Mouse (Mus musculus) neural tube, embryonic 13.5 days (tissue): ENCODE measurements around the gene Fam120c. TPM values are rescaled to one million over a fixed set of nuclear protein-coding genes. Genes with fewer than 3 reads are reported as not detected.

Experiments
- polyA plus RNA-seq: library from polyadenylated mRNA; unstranded; fragments of >200 nt; fragmentation: Nextera tagmentation; extraction: Ambion mirVana; gene quantifications from 2 replicates; pipeline ENCODE4 v1.2.1, GENCODE M21; 2015

The Fam120c gene
- polyA plus RNA-seq, 1 experiment from 2014 or later, result 5.4 TPM

Other genes with a start within 250 kb of the Fam120c start
- 35.6 and 38.0 TPM in 2 replicates for gene Tsr2, start 247.6 kb upstream of the Fam120c start, polyA plus RNA-seq
- gene Wnk3, start 146.1 kb upstream of the Fam120c start, polyA plus RNA-seq, result 10.2 and 11.9 TPM in 2 replicates
- 18.2 and 22.9 TPM in 2 replicates for gene Phf8, start 176.5 kb downstream of the Fam120c start, polyA plus RNA-seq